Mouse (Mus musculus) CH12F3 (cell line): ENCODE measurements around the gene Lpar1.
"Not testable (repeated sequence)": the region's sequence is repeated elsewhere in the genome, so short reads cannot be mapped to it uniquely, and the experiment has no call there.

Experiments
- in situ Hi-C: fragments of 300-500 bp; cut with MboI; formaldehyde crosslinking; loops from 2 replicates; pipeline ENCODE4 v1.14.3; 2020; ENCODE audit warnings: low sequenced_read_pairs

The Lpar1 gene

GRCm38 (mm10) chr4:58546441-58547272, 7.0 kb downstream of the Lpar1 start:
- in situ Hi-C loops, result no loop called here

GRCm38 (mm10) chr4:58545888-58546432, 7.7 kb downstream of the Lpar1 start:
- in situ Hi-C loops, result no loop called here

DNA sequence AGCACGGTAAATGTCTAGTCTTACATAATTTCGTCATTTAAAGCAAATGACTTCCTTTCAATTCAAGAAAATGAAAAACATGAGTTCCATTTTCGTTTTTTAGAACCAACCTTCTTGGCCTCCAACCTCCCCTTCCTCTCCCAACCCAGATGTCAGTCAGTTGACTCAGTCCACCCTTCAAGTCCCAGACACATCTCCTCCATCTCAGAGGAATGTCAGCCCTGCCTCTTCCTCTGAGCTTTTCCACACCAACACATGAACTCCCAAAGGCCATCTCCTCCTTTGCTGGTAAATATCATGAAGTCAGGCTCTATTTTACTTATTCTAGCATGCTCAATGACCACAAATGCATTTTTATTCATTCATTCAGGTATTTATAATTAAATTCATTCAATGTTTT, 10.5 kb downstream of the Lpar1 start:
- in situ Hi-C loops, result no loop called here

GRCm38 (mm10) chr4:58542656-58543055, 11.0 kb downstream of the Lpar1 start:
- in situ Hi-C loops, result not testable (repeated sequence)

- in situ Hi-C loops, result no loop called here
Observed at GRCm38 (mm10) chr4:58540841-58541240, 12.9 kb downstream of the Lpar1 start.

GRCm38 (mm10) chr4:58540385-58540784, 13.3 kb downstream of the Lpar1 start:
- in situ Hi-C loops, result no loop called here

- in situ Hi-C loops, result no loop called here
Observed at GRCm38 (mm10) chr4:58538696-58539095, 15.0 kb downstream of the Lpar1 start.

GRCm38 (mm10) chr4:58535754-58536153, 17.9 kb downstream of the Lpar1 start:
- in situ Hi-C loops, result no loop called here

DNA sequence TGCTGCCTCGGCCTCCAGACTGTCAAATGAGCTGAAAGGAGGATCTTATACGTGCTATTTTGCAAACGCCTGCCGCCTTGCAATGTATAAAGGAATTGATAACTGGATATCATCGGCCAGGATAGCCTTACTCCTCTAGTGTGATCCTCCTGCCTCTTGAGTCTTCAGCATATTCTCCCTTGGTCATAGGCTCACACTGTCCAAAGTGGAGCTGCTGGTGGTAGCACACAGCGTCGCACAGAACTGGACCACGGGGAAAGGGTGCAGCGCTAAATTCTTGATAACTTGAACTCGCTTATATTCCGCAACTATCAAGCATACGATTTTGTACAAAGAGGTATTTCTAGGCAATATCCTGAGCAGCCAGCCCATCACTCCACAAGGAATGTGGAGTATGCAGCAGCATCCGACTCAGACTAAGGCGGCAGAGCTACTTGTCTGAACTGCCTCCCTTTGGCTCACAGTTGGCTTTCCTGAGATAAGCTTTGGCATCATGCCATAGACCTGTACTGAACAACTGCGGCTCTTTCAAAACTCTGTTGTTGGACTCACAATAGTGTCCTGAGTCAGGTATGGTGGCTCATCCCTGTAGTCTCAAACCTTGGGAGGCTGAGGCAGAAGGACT, 18.9 kb downstream of the Lpar1 start:
- in situ Hi-C loops, result no loop called here

DNA sequence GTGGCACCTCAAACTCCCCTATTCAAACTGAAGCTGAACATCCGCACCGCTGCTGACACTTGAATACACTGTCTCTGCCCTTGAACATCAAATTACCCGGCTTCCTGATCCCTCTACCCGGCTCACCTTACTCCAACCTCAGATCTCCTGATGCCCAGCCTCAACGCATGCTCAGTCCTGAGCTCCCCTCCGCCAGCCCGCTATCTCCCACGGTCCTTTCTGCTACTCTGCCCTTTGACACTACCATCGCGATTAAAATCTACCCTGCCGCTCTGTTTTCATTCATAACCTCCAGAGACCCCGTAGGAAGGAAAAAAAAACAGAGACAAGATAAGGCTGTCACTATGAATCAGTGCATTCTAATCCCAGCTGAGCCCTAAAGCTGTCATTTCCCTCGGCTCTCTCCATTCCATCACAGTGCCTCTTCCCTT, 19.5 kb downstream of the Lpar1 start:
- in situ Hi-C loops, result no loop called here

GRCm38 (mm10) chr4:58533519-58533918, 20.2 kb downstream of the Lpar1 start:
- in situ Hi-C loops, result no loop called here

DNA sequence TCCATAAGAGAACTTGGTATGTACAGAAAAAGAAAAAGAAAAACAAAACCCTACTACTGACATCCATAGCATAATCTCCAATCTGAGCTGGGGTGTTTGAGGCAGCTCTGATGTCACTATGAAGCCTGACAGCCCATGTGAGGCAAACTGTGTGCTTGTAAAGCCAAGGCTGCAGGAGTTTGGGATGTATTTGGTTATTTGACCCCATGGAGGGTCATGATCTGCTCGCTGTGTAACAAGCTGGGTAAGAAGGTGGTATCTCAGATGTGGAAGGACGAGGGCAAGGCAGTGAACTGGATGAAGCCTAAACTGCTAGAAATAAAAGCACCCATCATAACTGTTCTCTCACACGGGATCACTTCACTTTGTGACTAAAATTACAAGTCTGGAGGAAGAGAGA, 21.4 kb downstream of the Lpar1 start:
- in situ Hi-C loops, result no loop called here

DNA sequence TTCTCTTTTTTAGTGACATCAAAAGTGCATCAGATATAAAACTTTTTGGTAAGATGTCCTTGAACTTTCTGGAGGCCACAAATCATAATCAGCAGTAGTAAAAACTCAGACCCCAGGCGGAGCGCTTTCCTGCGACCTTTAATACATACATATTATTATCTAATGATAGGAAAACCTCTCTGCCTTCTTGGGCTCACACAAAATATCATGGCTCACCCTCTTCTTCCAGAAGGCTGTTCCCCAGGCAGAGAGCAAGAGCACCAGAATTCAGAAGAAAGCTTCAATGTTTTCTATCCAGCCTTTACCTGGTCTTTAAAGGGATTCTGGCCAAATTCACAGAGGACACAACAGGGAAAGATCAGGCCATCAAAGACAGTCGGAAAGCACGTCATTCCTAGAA, 23.0 kb downstream of the Lpar1 start:
- in situ Hi-C loops, result no loop called here

- in situ Hi-C loops, result no loop called here
Observed at GRCm38 (mm10) chr4:58530279-58530678, 23.4 kb downstream of the Lpar1 start.

GRCm38 (mm10) chr4:58527852-58528251, 25.8 kb downstream of the Lpar1 start:
- in situ Hi-C loops, result no loop called here

DNA sequence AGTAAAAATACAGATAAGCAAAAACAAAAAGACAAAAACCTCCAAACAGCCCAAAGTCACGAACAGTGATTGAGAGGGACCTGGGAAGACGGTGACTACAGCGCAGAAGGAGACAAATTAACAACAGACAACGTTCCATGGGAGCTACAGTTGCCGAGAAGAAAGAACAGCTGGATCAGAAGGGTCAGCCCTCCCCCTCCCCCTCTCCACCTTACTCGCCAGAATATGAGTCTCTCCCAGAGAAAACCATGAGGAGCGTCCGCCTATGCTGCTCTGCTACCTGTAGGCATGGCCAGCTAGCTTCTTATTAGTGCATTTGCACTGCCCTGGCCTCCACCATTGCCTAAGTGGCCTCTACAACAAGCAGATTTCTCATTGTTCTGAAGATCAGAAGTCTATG, 32.6 kb downstream of the Lpar1 start:
- in situ Hi-C loops, result no loop called here

GRCm38 (mm10) chr4:58520531-58520930, 33.2 kb downstream of the Lpar1 start:
- in situ Hi-C loops, result no loop called here

- in situ Hi-C loops, result no loop called here
Observed at GRCm38 (mm10) chr4:58519891-58520290, 33.8 kb downstream of the Lpar1 start.

DNA sequence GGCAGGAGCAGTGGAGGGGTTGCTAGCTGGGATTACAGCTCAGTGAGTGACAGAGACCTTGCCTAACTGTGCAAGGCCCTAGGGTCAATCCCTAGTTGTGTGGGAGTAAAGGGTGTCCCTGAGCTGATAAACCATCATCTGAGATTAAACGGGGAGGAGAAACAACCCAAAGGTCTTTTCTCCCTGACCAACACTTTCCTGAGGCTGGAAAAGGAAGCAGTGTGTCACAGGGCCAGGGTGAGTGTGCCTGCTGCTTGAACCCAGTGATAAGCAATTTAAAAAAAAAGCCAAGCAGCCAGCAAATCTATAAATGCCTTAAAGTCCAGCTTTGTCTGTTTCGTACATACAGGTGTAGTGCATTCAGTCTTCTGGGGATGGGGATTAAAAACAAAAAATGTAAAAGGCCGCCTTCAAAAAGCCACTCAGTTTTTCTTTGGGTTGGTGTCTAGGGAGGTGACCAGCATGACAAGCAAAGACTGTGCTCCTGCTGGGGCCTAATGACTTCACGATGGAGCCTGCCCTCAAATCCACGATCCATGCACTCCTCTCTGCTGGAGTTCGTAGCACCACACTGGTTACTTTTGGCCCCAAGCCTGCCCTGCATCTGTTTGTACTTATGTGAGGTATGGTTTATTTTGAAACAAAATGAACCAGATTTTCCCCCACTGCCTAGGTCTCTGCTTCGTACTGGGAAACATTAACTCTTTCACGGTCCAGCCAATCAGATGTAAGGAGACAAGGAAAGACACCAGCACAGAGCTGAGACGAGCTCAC, 35.3 kb downstream of the Lpar1 start:
- in situ Hi-C loops, result no loop called here

DNA sequence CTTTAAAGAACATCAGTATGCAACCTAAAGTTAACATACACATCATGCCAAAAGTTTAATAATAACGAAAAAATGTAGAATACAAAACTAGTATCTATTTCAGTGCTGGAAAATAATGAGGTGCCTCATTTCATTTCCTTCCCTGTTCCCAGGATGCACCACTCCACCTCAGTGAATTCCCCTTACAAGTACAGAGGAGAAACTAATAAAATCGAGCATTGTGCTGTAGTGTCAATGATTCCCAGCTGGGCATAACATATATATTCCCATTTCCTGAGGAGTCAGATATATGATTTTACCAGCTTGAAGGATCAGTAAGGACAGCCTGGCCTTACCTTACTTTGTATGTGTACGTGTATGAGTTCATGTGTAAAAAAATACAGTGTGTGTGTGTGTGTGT, 36.9 kb downstream of the Lpar1 start:
- in situ Hi-C loops, result no loop called here

DNA sequence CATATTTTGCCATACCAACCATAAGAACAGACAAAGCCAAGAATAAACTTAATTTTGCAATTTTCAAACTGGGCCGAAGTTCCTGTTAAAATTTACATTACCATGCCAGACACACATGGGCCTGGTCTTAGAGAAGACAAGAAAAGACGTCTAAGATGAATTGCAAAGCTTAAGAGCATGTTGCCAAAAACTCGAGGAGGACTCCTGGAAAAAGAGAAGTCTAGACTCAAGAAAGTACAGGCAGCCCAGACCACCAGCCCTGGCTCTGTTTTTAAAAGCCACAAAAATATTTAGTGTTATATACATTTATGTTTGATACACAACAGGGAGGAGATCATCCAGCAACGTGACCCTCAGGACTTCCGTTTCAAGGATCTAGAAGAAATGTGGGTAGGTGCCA, 37.5 kb downstream of the Lpar1 start:
- in situ Hi-C loops, result no loop called here
